Mouse (Mus musculus) forebrain, embryonic 14.5 days (tissue): Measurements from ENCODE around the gene Vmn1r212. TPM values are rescaled to one million over a fixed set of nuclear protein-coding genes. Genes with fewer than 3 reads are reported as not detected.
"Not testable (repeated sequence)": the region's sequence is repeated elsewhere in the genome, so short reads cannot be mapped to it uniquely, and the experiment has no call there.

Experiments used
- ATAC-seq: fragments of 200-750 bp; cut with Nextera tagmentation; 2 replicates; pipeline ENCODE4 v1.8.0; 2017; ENCODE audit warnings: mild to moderate bottlenecking, moderate library complexity
- DNase-seq: peaks from one replicate; pipeline ENCODE4 v3.0.0-alpha.2; 2015; ENCODE audit warnings: low spot score
- H3K27ac ChIP-seq: fragments of 300-500 bp; sonication (generic); 2 replicates; pipeline ENCODE4 v1.5.1; 2014; ENCODE audit warnings: low read depth, mild to moderate bottlenecking, control low read depth, low read length, moderate library complexity
- H3K27me3 ChIP-seq: fragments of 300-500 bp; sonication (generic); replicated peaks from 2 replicates; pipeline ENCODE4 v1.6.1; 2014; ENCODE audit warnings: low read length, control low read depth, mixed read lengths; ENCODE audit not compliant: control insufficient read depth, insufficient read depth
- H3K36me3 ChIP-seq: fragments of 300-500 bp; sonication (generic); 2 replicates; pipeline ENCODE4 v1.6.1; 2014; ENCODE audit warnings: low read length, control low read depth; ENCODE audit not compliant: control insufficient read depth, insufficient read depth
- H3K4me1 ChIP-seq: fragments of 300-500 bp; sonication (generic); 2 replicates; pipeline ENCODE4 v1.6.1; 2014; ENCODE audit warnings: antibody characterized with exemption, low read length, control low read depth; ENCODE audit not compliant: control insufficient read depth, insufficient read depth
- H3K4me2 ChIP-seq: fragments of 300-500 bp; sonication (generic); 2 replicates; pipeline ENCODE4 v1.6.1; 2014; ENCODE audit warnings: mild to moderate bottlenecking, control low read depth, low read length
- H3K4me3 ChIP-seq: fragments of 300-500 bp; sonication (generic); 2 replicates; pipeline ENCODE4 v1.5.1; 2014; ENCODE audit warnings: low read depth, low read length, control low read depth
- H3K9ac ChIP-seq: fragments of 300-500 bp; sonication (generic); 2 replicates; pipeline ENCODE4 v1.6.1; 2014; ENCODE audit warnings: mild to moderate bottlenecking, low read length, control low read depth, moderate library complexity
- H3K9me3 ChIP-seq: fragments of 300-500 bp; sonication (generic); replicated peaks from 2 replicates; pipeline ENCODE4 v1.6.1; 2016; ENCODE audit warnings: low read length, control low read depth, mixed read lengths; ENCODE audit not compliant: control insufficient read depth
- WGBS: fragments of 180-500 bp; shearing (Covaris S2); extraction: QIAGEN DNeasy Blood & Tissue Kit; methylation state at CpG from one replicate; pipeline ENCODE4 v1.1.7; 2014; 5-methylcytosine and 5-hydroxymethylcytosine counted together
- polyA plus RNA-seq: library from polyadenylated mRNA; unstranded; fragments of >200 nt; fragmentation: Nextera tagmentation; extraction: Ambion mirVana; gene quantifications from 2 replicates; pipeline ENCODE4 v1.2.1, GENCODE M21; 2014

Gene Vmn1r212
- polyA plus RNA-seq: not detected in 2 replicates

- no peaks in the 10 kb centered on the region for H3K27me3 ChIP-seq
- WGBS: 85% methylated on average over 4 of the region's 4 CpGs
- H3K27ac ChIP-seq: no peak within 1 kb of the TSS
- no peaks in the 10 kb centered on the region for H3K36me3 ChIP-seq
- H3K9me3 ChIP-seq: no peaks in the 10 kb centered on the region
- DNase-seq (no peak), ATAC-seq (no peak)
- H3K4me1 ChIP-seq: no peaks in the 10 kb centered on the region
- no peak within 1 kb of the TSS for H3K4me2 ChIP-seq
- no peak within 1 kb of the TSS for H3K4me3 ChIP-seq
- H3K9ac ChIP-seq: no peak within 1 kb of the TSS
These were observed at the start of gene Vmn1r212 for GRCm38 (mm10) chr13:22884105-22884504. Gene Vmn1r212, minus strand, starts transcription at chr13:22884205.

GRCm38 (mm10) chr13:22879257-22879656 is 4.7 kb downstream of the Vmn1r212 start:
- Histone ChIP-seq H3K27me3 (no peaks in the 10 kb centered on the region), H3K4me3 (no peak overlapping the region), H3K4me1 (no peaks in the 10 kb centered on the region), H3K36me3 (no peaks in the 10 kb centered on the region), H3K9ac (no peak overlapping the region), H3K9me3 (no peaks in the 10 kb centered on the region), H3K4me2 (no peak overlapping the region), H3K27ac (no peak overlapping the region)
- DNase-seq (no peak), ATAC-seq (no peak)
- 92% methylated on average over 1 of the region's 1 CpGs for WGBS

GRCm38 (mm10) chr13:22857461-22857860 is 26.5 kb downstream of the Vmn1r212 start, which contains the start of gene Vmn1r211:
Gene Vmn1r211, minus strand, starts transcription at chr13:22857561.
- DNase-seq (no peak), ATAC-seq (no peak)

GRCm38 (mm10) chr13:22854760-22855159 is 29.2 kb downstream of the Vmn1r212 start:
- no peaks in the 10 kb centered on the region for H3K27me3 ChIP-seq
- no peak overlapping the region for H3K27ac ChIP-seq
- ATAC-seq (no peak), DNase-seq (no peak)
- H3K9me3 ChIP-seq: no peaks in the 10 kb centered on the region
- no peaks in the 10 kb centered on the region for H3K4me1 ChIP-seq
- H3K36me3 ChIP-seq: no peaks in the 10 kb centered on the region
- no peak overlapping the region for H3K4me2 ChIP-seq
- no peak overlapping the region for H3K9ac ChIP-seq
- 58% methylated on average over 4 of the region's 4 CpGs for WGBS
- H3K4me3 ChIP-seq: no peak overlapping the region

More at GRCm38 (mm10) chr13:22857461-22857860, 26.5 kb downstream of the Vmn1r212 start, which contains the start of gene Vmn1r211:
- H3K9me3 ChIP-seq: no peaks in the 10 kb centered on the region
- no peak within 1 kb of the TSS for H3K4me2 ChIP-seq
- H3K36me3 ChIP-seq: no peaks in the 10 kb centered on the region
- no peaks in the 10 kb centered on the region for H3K4me1 ChIP-seq
- no peak within 1 kb of the TSS for H3K27ac ChIP-seq
- no peak within 1 kb of the TSS for H3K4me3 ChIP-seq
- H3K9ac ChIP-seq: no peak within 1 kb of the TSS
- no peaks in the 10 kb centered on the region for H3K27me3 ChIP-seq
- 80% methylated on average over 1 of the region's 1 CpGs for WGBS

GRCm38 (mm10) chr13:22846798-22847197 is 37.2 kb downstream of the Vmn1r212 start:
- H3K4me1 ChIP-seq: no peaks in the 10 kb centered on the region
- no peak overlapping the region for H3K4me3 ChIP-seq
- no peak overlapping the region for H3K4me2 ChIP-seq
- ATAC-seq (no peak), DNase-seq (no peak)
- no peak overlapping the region for H3K27ac ChIP-seq
- 80% methylated on average over 1 of the region's 1 CpGs for whole genome bisulfite sequencing
- no peaks in the 10 kb centered on the region for H3K27me3 ChIP-seq
- H3K9ac ChIP-seq: no peak overlapping the region
- no peaks in the 10 kb centered on the region for H3K9me3 ChIP-seq
- H3K36me3 ChIP-seq: no peaks in the 10 kb centered on the region

- not testable (repeated sequence) for H3K27me3 ChIP-seq, DNase-seq, H3K9ac ChIP-seq, H3K4me3 ChIP-seq, H3K9me3 ChIP-seq, H3K27ac ChIP-seq, ATAC-seq, H3K4me2 ChIP-seq, H3K4me1 ChIP-seq, H3K36me3 ChIP-seq
- WGBS: 48% methylated on average over 3 of the region's 3 CpGs
These were observed 39.7 kb downstream of the Vmn1r212 start for GRCm38 (mm10) chr13:22844304-22844703.

Other genes with a start within 250 kb of the Vmn1r212 start
- not detected in 2 replicates for gene Vmn1r207-ps, start 154.6 kb downstream of the Vmn1r212 start, polyA plus RNA-seq
- not detected in 2 replicates for gene Vmn1r208, start 106.8 kb downstream of the Vmn1r212 start, polyA plus RNA-seq
- gene Vmn1r209, start 74.5 kb downstream of the Vmn1r212 start, polyA plus RNA-seq: not detected in 2 replicates
- not detected in 2 replicates for gene Vmn1r210, start 52.9 kb downstream of the Vmn1r212 start, polyA plus RNA-seq
- not detected in 2 replicates for gene Vmn1r211, start 26.6 kb downstream of the Vmn1r212 start, polyA plus RNA-seq
- not detected in 2 replicates for gene Vmn1r213, start 123.5 kb upstream of the Vmn1r212 start, polyA plus RNA-seq
- gene Vmn1r214, start 146.2 kb upstream of the Vmn1r212 start, polyA plus RNA-seq: not detected in 2 replicates
- gene Vmn1r215, start 183.8 kb upstream of the Vmn1r212 start, polyA plus RNA-seq: not detected in 2 replicates
- not detected in 2 replicates for gene Vmn1r217, start 234.0 kb upstream of the Vmn1r212 start, polyA plus RNA-seq
- not detected in 2 replicates for gene Vmn1r218, start 248.9 kb upstream of the Vmn1r212 start, polyA plus RNA-seq